Mouse (Mus musculus): ENCODE measurements around the gene Crat. TPM values are rescaled to one million over a fixed set of nuclear protein-coding genes. Genes with fewer than 3 reads are reported as not detected.

The Crat gene
- polyA plus RNA-seq, 1 experiment from 2014 or later = 26.0 TPM

- H3K27me3 ChIP-seq (ENCODE audit: control insufficient read depth, insufficient read depth, low read depth, low read length) = no peaks in the 10 kb centered on the region
- peak overlapping the region; percentile 61 for H3K9ac ChIP-seq (ENCODE audit: low read depth, low read length)
- H3K27ac ChIP-seq (ENCODE audit: low read length) = peak overlapping the region; percentile 95
- H3K4me2 ChIP-seq (ENCODE audit: low read length) = peak overlapping the region; percentile 68
- no peaks in the 10 kb centered on the region for H3K9me3 ChIP-seq (replicated peaks; ENCODE audit: control insufficient read depth, low read length, poor library complexity, severe bottlenecking)
- H3K4me1 ChIP-seq (ENCODE audit: control insufficient read depth, insufficient read depth, low read length) = peaks cover 17% of the 10 kb centered on the region
- peak; percentile 84 for ATAC-seq
- peaks cover 7% of the 10 kb centered on the region; the same call in 1 of the 2 replicates for H3K36me3 ChIP-seq (ENCODE audit: control insufficient read depth, insufficient read depth, low read length)
- WGBS = 1% methylated on average over 50 of the region's 54 CpGs
- H3K4me3 ChIP-seq (ENCODE audit: low read depth, low read length) = peak overlapping the region; percentile 82
Observed at GRCm38 (mm10) chr2:30392577-30393369, 22.8 kb downstream of the Crat start.

DNA sequence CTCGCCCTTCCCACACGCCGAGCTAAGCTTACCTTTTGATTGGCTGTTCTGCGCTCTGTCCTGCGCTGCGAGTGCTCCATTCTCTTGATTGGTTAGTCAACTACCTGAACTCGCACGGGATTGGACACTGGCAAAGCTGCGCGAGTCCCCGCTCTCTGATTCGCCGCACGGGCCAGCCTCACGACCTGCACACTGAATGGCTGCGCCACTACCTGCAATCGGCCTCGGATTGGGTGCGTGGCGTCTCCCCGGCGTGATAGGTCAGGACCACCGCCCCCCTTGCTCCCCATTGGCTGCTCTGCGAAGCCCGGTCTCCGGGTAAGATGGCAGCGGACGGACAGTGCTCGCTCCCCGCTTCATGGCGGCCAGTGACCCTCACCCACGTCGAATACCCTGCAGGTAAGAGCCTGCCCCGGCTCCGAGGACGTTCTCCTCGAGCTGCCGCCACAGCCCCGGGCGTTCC is 23.5 kb downstream of the Crat start, which contains the start of gene Dolpp1:
TSS of gene Dolpp1 (plus strand) at position 141 of the 463 bp plus-strand sequence.
- peak; percentile 99 for ATAC-seq
- H3K36me3 ChIP-seq (ENCODE audit: control insufficient read depth, insufficient read depth, low read length) = peaks cover 7% of the 10 kb centered on the region; the same call in 1 of the 2 replicates
- peak within 1 kb of the TSS; percentile 68 for H3K4me2 ChIP-seq (ENCODE audit: low read length)
- no peaks in the 10 kb centered on the region for H3K27me3 ChIP-seq (ENCODE audit: control insufficient read depth, insufficient read depth, low read depth, low read length)
- peak within 1 kb of the TSS; percentile 95 for H3K27ac ChIP-seq (ENCODE audit: low read length)
- WGBS = under 1% methylated on average over 40 of the region's 40 CpGs
- peak within 1 kb of the TSS; percentile 61 for H3K9ac ChIP-seq (ENCODE audit: low read depth, low read length)
- peak within 1 kb of the TSS; percentile 82 for H3K4me3 ChIP-seq (ENCODE audit: low read depth, low read length)
- H3K4me1 ChIP-seq (ENCODE audit: control insufficient read depth, insufficient read depth, low read length) = peaks cover 17% of the 10 kb centered on the region
- H3K9me3 ChIP-seq (replicated peaks; ENCODE audit: control insufficient read depth, low read length, poor library complexity, severe bottlenecking) = no peaks in the 10 kb centered on the region

DNA sequence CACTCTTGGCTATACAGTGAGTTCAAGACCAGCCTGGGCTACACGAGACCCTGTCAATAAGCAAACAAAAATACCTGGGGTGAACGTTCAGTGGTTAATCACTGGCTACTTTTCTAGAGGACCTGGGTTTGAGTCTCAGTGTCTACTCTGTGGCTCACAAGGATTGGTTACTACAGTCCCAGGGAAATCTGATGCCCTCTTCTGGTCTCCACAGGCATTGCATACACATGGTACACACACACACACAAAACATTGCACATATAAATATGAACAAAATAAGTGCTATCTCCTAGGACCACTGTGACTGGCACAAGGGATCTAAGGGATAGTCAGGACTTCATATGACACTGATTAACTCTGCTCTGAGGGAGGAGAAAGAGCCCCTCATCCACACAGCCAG is 26.6 kb downstream of the Crat start:
- 95% methylated on average over 2 of the region's 2 CpGs for WGBS
- Histone ChIP-seq H3K27me3 (ENCODE audit: control insufficient read depth, insufficient read depth, low read depth, low read length) (no peaks in the 10 kb centered on the region), H3K27ac (ENCODE audit: low read length) (no peak overlapping the region), H3K4me1 (ENCODE audit: control insufficient read depth, insufficient read depth, low read length) (peaks cover 13% of the 10 kb centered on the region), H3K4me2 (ENCODE audit: low read length) (no peak overlapping the region), H3K4me3 (ENCODE audit: low read depth, low read length) (no peak overlapping the region), H3K36me3 (ENCODE audit: control insufficient read depth, insufficient read depth, low read length) (peaks cover 6% of the 10 kb centered on the region), H3K9ac (ENCODE audit: low read depth, low read length) (no peak overlapping the region), H3K9me3 (replicated peaks; ENCODE audit: control insufficient read depth, low read length, poor library complexity, severe bottlenecking) (no peaks in the 10 kb centered on the region)
- no peak for ATAC-seq

GRCm38 (mm10) chr2:30386913-30387312 is 28.7 kb downstream of the Crat start:
- Histone ChIP-seq H3K4me3 (ENCODE audit: low read depth, low read length) (no peak overlapping the region), H3K27ac (ENCODE audit: low read length) (no peak overlapping the region), H3K27me3 (ENCODE audit: control insufficient read depth, insufficient read depth, low read depth, low read length) (no peaks in the 10 kb centered on the region), H3K36me3 (ENCODE audit: control insufficient read depth, insufficient read depth, low read length) (peaks cover 8% of the 10 kb centered on the region), H3K4me1 (ENCODE audit: control insufficient read depth, insufficient read depth, low read length) (peaks cover 3% of the 10 kb centered on the region; the same call in 1 of the 2 replicates), H3K4me2 (ENCODE audit: low read length) (no peak overlapping the region), H3K9me3 (replicated peaks; ENCODE audit: control insufficient read depth, low read length, poor library complexity, severe bottlenecking) (no peaks in the 10 kb centered on the region), H3K9ac (ENCODE audit: low read depth, low read length) (no peak overlapping the region)
- no peak for ATAC-seq
- WGBS = 88% methylated on average over 9 of the region's 9 CpGs

DNA sequence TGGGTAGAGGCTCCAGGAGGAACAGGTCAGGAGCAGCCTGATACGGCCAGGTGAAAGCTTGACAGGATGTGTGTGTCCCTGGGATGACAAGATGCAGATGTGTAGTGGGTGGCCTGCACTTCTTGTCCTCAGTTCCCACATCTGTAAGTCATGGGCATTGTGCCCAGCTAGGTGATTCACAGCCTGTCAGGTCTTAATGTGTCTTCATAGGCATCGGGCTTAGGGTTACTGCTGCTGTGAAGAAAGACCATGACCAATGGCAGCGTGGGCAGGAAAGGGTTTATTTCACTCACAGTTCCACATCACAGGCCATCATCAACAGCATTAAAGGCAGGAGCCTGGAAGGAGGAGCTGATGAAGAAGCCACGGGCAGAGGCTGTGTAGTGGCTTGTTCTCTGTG is 30.0 kb downstream of the Crat start:
- Histone ChIP-seq H3K27me3 (ENCODE audit: control insufficient read depth, insufficient read depth, low read depth, low read length) (no peaks in the 10 kb centered on the region), H3K4me3 (ENCODE audit: low read depth, low read length) (no peak overlapping the region), H3K36me3 (ENCODE audit: control insufficient read depth, insufficient read depth, low read length) (peaks cover 16% of the 10 kb centered on the region), H3K4me1 (ENCODE audit: control insufficient read depth, insufficient read depth, low read length) (no peaks in the 10 kb centered on the region), H3K4me2 (ENCODE audit: low read length) (no peak overlapping the region), H3K9me3 (replicated peaks; ENCODE audit: control insufficient read depth, low read length, poor library complexity, severe bottlenecking) (no peaks in the 10 kb centered on the region), H3K9ac (ENCODE audit: low read depth, low read length) (no peak overlapping the region), H3K27ac (ENCODE audit: low read length) (no peak overlapping the region)
- no peak for ATAC-seq
- 90% methylated on average over 4 of the region's 4 CpGs for WGBS

- Histone ChIP-seq H3K27me3 (ENCODE audit: control insufficient read depth, insufficient read depth, low read depth, low read length) (no peaks in the 10 kb centered on the region), H3K4me2 (ENCODE audit: low read length) (no peak overlapping the region), H3K4me3 (ENCODE audit: low read depth, low read length) (no peak overlapping the region), H3K27ac (ENCODE audit: low read length) (no peak overlapping the region), H3K9ac (ENCODE audit: low read depth, low read length) (no peak overlapping the region), H3K9me3 (replicated peaks; ENCODE audit: control insufficient read depth, low read length, poor library complexity, severe bottlenecking) (no peaks in the 10 kb centered on the region), H3K4me1 (ENCODE audit: control insufficient read depth, insufficient read depth, low read length) (no peaks in the 10 kb centered on the region), H3K36me3 (ENCODE audit: control insufficient read depth, insufficient read depth, low read length) (peaks cover 20% of the 10 kb centered on the region)
- ATAC-seq = no peak
- 90% methylated on average over 5 of the region's 5 CpGs for WGBS
Observed at GRCm38 (mm10) chr2:30384814-30385213, 30.8 kb downstream of the Crat start.

- no peaks in the 10 kb centered on the region for H3K27me3 ChIP-seq (ENCODE audit: control insufficient read depth, insufficient read depth, low read depth, low read length)
- H3K4me2 ChIP-seq (ENCODE audit: low read length) = no peak overlapping the region
- H3K9me3 ChIP-seq (replicated peaks; ENCODE audit: control insufficient read depth, low read length, poor library complexity, severe bottlenecking) = no peaks in the 10 kb centered on the region
- no peak for ATAC-seq
- H3K36me3 ChIP-seq (ENCODE audit: control insufficient read depth, insufficient read depth, low read length) = peaks cover 36% of the 10 kb centered on the region
- H3K9ac ChIP-seq (ENCODE audit: low read depth, low read length) = no peak overlapping the region
- no peaks in the 10 kb centered on the region for H3K4me1 ChIP-seq (ENCODE audit: control insufficient read depth, insufficient read depth, low read length)
- no peak overlapping the region for H3K4me3 ChIP-seq (ENCODE audit: low read depth, low read length)
- no peak overlapping the region for H3K27ac ChIP-seq (ENCODE audit: low read length)
- 96% methylated on average over 4 of the region's 4 CpGs for WGBS
Observed at GRCm38 (mm10) chr2:30381377-30381725, 34.3 kb downstream of the Crat start.

DNA sequence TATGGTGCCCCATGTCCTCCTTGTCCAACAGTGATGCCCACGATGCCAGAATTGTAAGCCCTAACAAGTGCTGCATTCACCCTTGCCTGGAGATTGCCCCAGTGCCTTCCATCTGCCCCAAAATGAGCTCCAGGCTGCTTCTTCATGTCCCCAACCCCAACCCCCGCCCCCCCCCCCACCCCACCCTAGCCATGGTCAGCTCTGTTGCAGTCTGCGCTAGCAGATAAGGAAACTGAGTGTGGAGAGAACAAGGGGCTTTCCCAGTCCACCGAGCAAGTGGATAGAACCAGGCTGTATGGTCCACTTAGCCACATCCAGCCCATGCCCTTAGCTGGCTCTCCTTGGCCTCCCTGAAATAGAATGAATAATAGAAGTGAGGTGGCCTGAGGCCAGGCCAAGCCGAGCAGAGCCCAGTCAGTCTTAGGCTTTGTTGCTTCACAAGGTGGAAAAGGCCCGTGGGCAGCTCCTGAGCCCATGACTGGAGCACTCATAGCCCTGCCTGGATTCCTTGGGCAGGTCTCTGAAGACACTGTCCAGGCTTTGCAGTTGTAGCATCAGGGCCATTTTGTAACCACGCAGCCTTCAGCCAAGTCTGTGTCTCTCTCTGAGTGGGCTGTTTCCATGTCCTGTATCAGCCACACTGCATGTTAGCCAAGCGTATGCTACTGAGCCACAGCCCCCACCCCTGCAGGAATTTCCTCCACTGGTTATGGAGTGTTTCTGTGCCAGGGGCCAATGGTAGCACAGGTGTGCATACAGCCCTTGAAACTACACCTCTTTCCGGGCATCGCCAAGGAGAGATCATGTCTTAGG is 34.8 kb downstream of the Crat start:
- 93% methylated on average over 10 of the region's 10 CpGs for WGBS
- Histone ChIP-seq H3K9me3 (replicated peaks; ENCODE audit: control insufficient read depth, low read length, poor library complexity, severe bottlenecking) (no peaks in the 10 kb centered on the region), H3K27ac (ENCODE audit: low read length) (no peak overlapping the region), H3K4me2 (ENCODE audit: low read length) (no peak overlapping the region), H3K27me3 (ENCODE audit: control insufficient read depth, insufficient read depth, low read depth, low read length) (no peaks in the 10 kb centered on the region), H3K9ac (ENCODE audit: low read depth, low read length) (no peak overlapping the region), H3K36me3 (ENCODE audit: control insufficient read depth, insufficient read depth, low read length) (peaks cover 42% of the 10 kb centered on the region), H3K4me3 (ENCODE audit: low read depth, low read length) (no peak overlapping the region), H3K4me1 (ENCODE audit: control insufficient read depth, insufficient read depth, low read length) (no peaks in the 10 kb centered on the region)
- ATAC-seq = no peak

DNA sequence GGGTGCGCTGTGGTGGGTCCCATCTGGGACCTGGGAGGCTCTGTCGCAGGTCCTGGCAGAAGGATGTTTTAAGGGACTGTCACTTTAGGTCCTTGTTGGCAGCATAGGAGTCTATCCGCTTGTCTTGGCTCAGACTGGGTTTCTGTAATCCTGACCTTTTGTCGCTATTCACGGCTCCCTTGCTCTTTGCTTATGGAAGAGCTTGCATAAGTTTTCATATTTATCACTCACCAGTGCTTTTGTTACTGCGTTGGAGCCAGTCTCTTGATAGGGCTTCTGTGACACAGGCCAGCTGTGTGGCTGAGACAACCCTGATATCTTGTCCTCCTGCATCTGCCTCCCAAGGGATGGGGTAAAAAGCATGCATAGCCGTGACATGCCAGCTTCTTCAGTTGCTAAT is 36.3 kb downstream of the Crat start:
- H3K4me2 ChIP-seq (ENCODE audit: low read length) = no peak overlapping the region
- no peaks in the 10 kb centered on the region for H3K27me3 ChIP-seq (ENCODE audit: control insufficient read depth, insufficient read depth, low read depth, low read length)
- H3K27ac ChIP-seq (ENCODE audit: low read length) = no peak overlapping the region
- 92% methylated on average over 7 of the region's 7 CpGs for WGBS
- no peak for ATAC-seq
- no peak overlapping the region for H3K9ac ChIP-seq (ENCODE audit: low read depth, low read length)
- H3K4me3 ChIP-seq (ENCODE audit: low read depth, low read length) = no peak overlapping the region
- peaks cover 41% of the 10 kb centered on the region for H3K36me3 ChIP-seq (ENCODE audit: control insufficient read depth, insufficient read depth, low read length)
- no peaks in the 10 kb centered on the region for H3K4me1 ChIP-seq (ENCODE audit: control insufficient read depth, insufficient read depth, low read length)
- H3K9me3 ChIP-seq (replicated peaks; ENCODE audit: control insufficient read depth, low read length, poor library complexity, severe bottlenecking) = no peaks in the 10 kb centered on the region
